Mouse (Mus musculus) thymus, postnatal 10 days (tissue): ENCODE data around the gene Prdm10.

Source experiments
- DNase-seq, 2 experiments: peaks; one replicate each; pipeline ENCODE4 v3.0.0; 2021; ENCODE audit warnings: low spot score in 2 of 2

Gene Prdm10

DNA sequence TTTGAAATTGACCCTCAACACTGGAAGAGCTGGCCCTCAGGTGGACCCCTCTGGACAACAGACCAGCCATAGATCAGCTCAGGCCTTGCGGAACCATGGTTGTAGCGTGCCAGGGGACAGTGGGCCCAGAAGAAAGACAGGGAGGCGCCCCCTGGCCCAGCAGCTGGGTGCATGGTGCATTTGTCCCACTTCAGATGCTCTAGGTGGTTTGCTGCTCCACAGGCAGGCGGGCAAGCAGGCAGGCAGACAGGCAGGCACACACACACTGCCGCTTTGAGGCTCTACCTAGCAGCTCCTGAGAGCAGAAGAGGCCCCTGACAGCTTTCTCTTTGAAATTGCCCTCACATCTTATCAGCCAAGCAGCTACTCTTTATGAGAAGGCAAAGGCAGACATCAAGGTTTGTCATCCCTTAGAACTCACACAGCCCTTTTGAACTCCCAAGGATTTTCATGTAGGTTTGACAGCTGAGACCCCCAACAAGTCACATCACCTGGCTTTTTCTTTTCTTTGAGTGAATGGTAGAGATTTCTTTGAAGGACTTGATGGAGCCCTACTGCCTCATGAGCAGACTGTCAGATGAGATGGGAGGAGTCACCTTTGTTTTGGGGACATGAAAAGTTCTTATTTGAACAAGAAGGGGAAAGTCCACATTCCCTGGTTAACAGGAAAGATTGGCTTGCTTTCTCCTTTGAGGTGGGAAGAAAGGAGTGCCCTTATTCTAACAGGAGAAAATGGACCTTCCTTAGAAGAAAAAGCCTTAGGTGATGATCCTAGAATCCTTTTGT, 21.4 kb downstream of the Prdm10 start:
- DNase-seq: peak; percentile 56 to 61

DNA sequence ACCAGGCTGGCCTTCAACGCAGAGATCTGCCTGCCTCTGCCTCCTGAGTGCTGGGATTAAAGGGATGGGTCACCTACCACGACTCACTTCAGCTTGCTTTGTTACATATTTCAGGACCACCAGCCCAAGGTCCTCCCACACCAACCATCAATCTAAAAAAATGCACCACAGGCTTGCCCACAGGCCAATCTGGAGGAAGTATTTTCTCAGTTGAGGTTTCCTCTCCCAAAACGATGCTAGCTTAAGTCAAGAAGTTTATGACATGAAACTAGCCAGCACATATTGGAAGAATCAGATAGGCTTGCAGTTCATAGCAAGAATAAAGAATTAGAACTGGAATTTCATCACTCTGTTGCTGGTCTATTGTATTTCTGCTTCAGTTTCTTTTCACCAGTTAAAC, 24.0 kb downstream of the Prdm10 start:
- DNase-seq: no peak

- no peak for DNase-seq
Observed at GRCm38 (mm10) chr9:31305117-31305516, 24.8 kb downstream of the Prdm10 start.

GRCm38 (mm10) chr9:31305807-31306206, 25.5 kb downstream of the Prdm10 start:
- no peak for DNase-seq

- DNase-seq: no peak
Observed at GRCm38 (mm10) chr9:31307232-31307631, 26.9 kb downstream of the Prdm10 start.

- DNase-seq: no peak
Observed at GRCm38 (mm10) chr9:31309041-31309440, 28.7 kb downstream of the Prdm10 start.

DNA sequence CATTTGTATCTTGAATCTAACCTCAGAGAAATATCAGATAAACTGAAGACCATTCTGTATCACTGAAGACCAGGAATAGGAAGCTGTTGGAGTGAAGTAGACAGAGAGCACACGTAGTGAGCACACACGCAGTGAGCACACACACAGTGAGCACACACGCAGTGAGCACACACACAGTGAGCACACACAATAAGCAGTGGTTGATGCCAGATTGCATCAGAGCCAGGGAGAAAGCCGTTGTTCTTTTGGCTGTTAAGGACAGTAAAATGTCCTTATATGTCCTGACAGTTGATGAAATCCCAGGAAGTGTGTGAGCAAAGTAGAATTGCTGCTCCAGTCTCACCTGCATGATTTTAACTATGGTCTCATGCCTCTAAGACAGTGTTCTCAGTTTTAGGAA, 30.3 kb downstream of the Prdm10 start:
- no peak for DNase-seq

DNA sequence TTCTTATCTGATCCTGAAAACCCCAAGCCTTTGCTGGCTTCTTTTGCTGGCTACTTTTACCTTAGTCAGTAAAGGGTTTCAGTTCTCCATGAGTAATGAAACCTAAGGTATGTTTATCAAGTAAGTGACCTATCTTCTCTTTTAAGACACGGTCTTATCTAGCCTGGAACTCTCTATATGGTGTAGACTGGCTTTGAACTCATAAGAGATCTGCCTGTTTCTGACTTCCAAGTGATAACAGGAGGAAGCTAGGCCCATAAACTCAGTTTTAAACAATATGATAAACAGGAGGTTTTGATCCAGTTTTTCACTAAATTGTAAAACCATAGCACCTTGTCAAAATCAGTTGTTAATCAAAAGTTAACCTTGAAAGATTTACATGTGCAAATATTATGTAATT, 33.5 kb downstream of the Prdm10 start:
- DNase-seq: no peak

GRCm38 (mm10) chr9:31315983-31316382, 35.6 kb downstream of the Prdm10 start:
- DNase-seq: no peak

DNA sequence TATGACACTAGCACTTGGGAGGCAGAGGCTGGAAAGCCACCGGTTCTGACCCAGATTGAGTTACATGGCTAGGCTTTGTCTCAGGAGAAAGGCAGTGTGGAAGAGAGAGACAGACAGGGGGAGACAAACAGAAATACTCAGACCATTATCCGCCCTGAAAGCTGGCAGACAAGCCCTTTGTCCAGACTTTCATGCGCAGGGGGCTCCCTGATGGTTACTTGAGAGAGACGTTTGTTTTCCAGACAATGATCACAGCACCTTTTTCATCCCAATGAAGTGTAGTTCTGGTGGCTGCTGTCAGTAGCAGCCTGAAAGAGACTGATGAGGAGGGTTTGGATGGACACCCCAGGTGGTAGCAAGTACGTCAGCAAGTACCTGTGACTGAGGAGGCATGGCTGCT, 38.6 kb downstream of the Prdm10 start:
- no peak for DNase-seq

DNA sequence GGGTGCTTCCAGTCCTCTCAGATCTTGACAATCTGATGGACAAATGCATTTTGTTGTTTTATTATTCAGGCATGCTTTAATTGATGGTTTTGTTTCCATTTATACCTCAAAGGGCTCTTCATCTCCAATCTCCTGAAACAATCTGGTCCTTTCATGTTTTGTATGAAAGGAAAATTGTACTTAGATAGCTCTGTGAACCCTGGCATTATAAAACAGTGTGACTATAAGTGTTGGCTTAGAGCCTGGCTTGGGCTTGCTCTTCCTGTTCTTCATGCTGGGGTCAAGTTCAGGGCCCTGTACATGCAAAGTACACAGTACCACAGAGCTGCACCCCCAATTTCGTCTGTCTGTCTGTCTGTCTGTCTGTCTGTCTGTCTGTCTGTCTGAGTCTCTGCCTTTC, 40.4 kb downstream of the Prdm10 start:
- no peak for DNase-seq

- DNase-seq: no peak
Observed at GRCm38 (mm10) chr9:31321526-31321925, 41.2 kb downstream of the Prdm10 start.

DNA sequence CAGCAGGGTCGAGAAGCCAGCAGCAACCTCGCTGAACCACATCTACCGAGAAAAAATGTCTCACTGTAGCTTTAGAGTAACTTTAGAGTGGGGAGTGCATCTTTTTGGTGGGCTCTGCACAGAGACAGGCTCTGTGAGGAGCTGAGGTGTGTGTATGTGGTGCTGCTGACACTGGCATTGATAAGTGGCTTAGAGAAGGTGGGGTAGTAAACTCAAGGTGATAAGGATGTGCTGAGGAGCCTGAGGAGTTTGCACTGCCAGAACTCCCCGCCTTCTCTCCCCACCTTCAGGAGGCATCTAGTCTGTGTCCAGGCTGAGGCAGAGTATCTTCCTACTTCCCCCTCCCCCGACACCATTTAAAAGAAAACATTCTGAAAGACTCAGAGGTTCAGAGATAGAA, 41.8 kb downstream of the Prdm10 start:
- no peak for DNase-seq

- DNase-seq: no peak
Observed at GRCm38 (mm10) chr9:31330816-31331215, 50.5 kb downstream of the Prdm10 start.

DNA sequence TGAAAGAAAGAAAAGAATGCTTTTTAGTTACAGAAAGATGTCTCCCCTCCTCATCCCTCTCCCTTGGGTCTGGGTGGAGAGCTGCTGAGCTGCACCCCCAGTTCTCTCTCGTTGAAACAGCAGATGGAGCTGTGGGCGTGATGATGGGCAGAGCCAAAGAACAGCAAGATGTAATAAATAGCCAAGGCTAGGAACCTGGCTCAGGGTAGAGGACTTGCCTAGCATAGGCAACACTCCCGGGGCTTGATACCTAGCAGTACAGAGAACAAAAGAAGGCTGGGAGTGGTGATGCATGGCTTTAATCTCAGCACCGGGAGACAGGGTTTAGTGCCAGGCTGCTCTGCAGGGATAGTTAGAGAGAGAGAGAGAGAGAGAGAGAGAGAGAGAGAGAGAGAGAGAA, 50.9 kb downstream of the Prdm10 start:
- DNase-seq: no peak

DNA sequence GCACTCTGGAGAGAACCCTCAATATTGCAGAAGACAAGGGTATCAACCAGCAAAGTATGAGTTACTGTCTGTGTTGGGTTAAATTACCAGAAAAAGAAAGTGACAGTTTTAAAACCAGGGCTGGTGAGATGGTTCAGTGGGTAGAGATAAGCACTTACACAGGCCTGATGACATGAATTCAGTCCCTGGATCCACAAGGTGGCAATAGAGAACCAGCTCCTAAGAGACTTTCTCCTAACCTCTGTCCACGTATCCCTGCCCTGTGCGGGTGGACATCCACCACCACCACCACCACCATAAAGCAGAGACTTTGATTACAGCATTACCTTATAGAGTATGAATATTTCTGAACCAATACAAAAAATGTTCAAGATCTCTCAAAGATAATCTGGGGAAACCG, 51.6 kb downstream of the Prdm10 start:
- DNase-seq: no peak

GRCm38 (mm10) chr9:31332826-31333225, 52.5 kb downstream of the Prdm10 start:
- DNase-seq: no peak

- no peak for DNase-seq
Observed at GRCm38 (mm10) chr9:31334991-31335390, 54.7 kb downstream of the Prdm10 start.

GRCm38 (mm10) chr9:31344289-31344831, 64.0 kb downstream of the Prdm10 start:
- no peak for DNase-seq

DNA sequence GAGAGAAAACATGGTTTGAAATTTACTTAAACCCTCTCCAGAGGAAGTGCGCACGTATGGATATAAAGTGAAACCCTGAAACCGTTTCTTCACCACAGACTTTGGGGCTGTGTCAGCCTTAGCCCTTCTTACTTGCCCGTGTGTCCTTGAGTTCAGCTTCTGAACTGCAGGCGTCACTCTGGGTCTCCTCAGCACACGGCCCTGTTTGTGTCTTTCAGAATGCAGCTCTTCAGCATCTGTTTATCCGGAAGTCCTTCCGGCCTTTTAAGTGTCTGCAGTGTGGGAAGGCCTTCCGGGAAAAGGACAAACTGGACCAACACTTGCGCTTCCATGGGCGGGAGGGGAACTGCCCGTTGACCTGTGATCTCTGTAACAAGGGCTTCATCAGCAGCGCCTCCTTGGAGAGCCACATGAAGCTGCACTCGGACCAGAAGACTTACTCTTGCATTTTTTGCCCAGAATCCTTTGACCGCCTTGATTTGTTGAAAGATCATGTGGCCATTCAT, 66.3 kb downstream of the Prdm10 start:
- no peak for DNase-seq

GRCm38 (mm10) chr9:31348458-31348857, 68.1 kb downstream of the Prdm10 start:
- no peak for DNase-seq

DNA sequence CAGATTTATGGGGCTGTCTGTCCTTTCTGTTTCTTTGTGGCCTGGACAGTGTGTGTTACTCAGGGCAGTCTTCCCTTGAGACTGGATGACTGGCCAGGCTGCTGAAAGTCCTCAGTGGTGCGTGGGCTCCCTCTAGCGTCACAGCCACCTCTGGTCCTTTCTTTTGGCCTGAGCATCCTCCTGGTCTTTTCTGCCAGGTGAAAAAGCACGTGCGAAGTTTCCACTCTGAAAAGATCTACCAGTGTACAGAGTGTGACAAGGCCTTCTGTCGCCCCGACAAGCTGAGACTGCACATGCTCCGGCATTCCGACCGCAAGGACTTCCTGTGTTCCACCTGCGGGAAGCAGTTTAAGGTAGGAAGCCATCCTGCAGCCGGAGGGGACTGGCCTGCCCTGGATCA, 68.6 kb downstream of the Prdm10 start:
- peak; percentile 14 to 65 for DNase-seq

DNA sequence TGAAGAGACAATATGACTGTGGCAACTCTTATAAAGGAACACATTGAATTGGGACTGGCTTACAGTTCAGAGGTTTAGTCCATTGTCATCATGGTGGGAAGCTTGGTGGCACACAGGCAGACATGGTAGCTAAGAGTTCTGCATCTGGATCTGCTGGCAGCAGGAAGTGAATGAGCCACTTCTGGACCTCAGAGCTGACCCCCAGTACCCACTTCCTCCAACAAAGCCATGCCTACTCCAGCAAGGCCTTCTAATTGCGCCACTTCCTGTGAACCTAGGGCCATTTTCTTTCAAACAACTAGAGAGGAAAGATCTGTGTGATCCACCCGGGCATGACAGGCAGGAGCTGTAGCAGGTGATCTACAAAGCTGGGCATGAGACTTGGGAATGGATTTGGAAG, 72.4 kb downstream of the Prdm10 start:
- no peak for DNase-seq

DNA sequence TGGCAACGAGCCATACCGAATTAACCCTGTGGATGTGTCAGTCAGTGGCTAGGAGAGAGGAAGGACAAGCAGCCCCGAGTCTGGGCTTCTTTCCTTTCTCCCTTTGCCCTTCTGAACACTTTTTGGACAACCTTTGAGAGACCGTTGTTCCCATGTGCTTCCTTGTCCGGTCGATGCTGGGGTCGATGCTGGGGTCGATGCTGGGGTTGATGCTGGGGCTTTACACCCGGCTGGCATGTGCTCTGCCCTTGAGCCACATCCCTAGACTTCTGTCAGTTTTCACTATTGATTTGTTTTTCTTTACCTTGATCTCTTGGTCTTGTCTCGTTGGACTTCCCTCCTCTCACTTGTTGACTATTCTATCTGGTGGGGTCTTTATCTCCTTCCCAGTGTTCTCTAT, 73.2 kb downstream of the Prdm10 start:
- DNase-seq: no peak
